Mouse (Mus musculus) lung, adult 10 weeks (tissue): ENCODE data around the gene Adipor2. TPM values are rescaled to one million over a fixed set of nuclear protein-coding genes. Genes with fewer than 3 reads are reported as not detected.

Experiments
- polyA plus RNA-seq: library from polyadenylated mRNA; stranded (reverse); fragments of 350-450 nt; fragmentation: Illumina TruSeq; extraction: RNeasy Lipid Tissue Mini Kit (QIAGEN cat#74804); gene quantifications from one replicate; pipeline ENCODE4 v1.2.3, GENCODE M21; 2014; ENCODE audit warnings: low read depth, low replicate concordance; ENCODE audit not compliant: insufficient read depth

Adipor2 gene
- 49.5 TPM for polyA plus RNA-seq

GRCm38 (mm10) chr6:119417354-119417753 is at the start of gene Adipor2:
Adipor2 (minus strand) TSS chr6:119417704.

GRCm38 (mm10) chr6:119330506-119330905 is 87.0 kb downstream of the Adipor2 start, which contains the start of gene Lrtm2:
Lrtm2 (minus strand) TSS chr6:119330766.

Other genes with a start within 250 kb of the Adipor2 start
- 4.2 TPM for gene Dcp1b, start 242.5 kb downstream of the Adipor2 start, polyA plus RNA-seq
- 4.2 TPM for gene Cacna1c, start 221.3 kb downstream of the Adipor2 start, polyA plus RNA-seq
- gene Cacna2d4, start 181.2 kb downstream of the Adipor2 start, polyA plus RNA-seq, result 4.8 TPM
- 5.6 TPM for gene Lrtm2, start 86.9 kb downstream of the Adipor2 start, polyA plus RNA-seq
- 14.3 TPM for gene Fbxl14, start 62.0 kb upstream of the Adipor2 start, polyA plus RNA-seq
- 2.0 TPM for gene Wnt5b, start 126.6 kb upstream of the Adipor2 start, polyA plus RNA-seq